Mouse (Mus musculus) ES-Bruce4 (cell line): Measurements from ENCODE around the gene Rsrp1. TPM values are rescaled to one million over a fixed set of nuclear protein-coding genes. Genes with fewer than 3 reads are reported as not detected.
A peak's percentile ranks its signal among the peaks of the same experiment; 100 is the strongest.

ENCODE experiments used
- H3K27ac ChIP-seq: 2 replicates; pipeline ENCODE4 v1.5.1; 2012; ENCODE audit warnings: low read length, inconsistent platforms; ENCODE audit not compliant: insufficient read depth
- H3K27me3 ChIP-seq: 2 replicates; pipeline ENCODE4 v1.6.1; 2012; ENCODE audit warnings: mild to moderate bottlenecking, low read length, inconsistent platforms; ENCODE audit not compliant: control insufficient read depth, poor library complexity, insufficient read depth, severe bottlenecking
- H3K36me3 ChIP-seq: 2 replicates; pipeline ENCODE4 v1.6.1; 2012; ENCODE audit warnings: inconsistent platforms, mild to moderate bottlenecking, low read length, moderate library complexity; ENCODE audit not compliant: control insufficient read depth, poor library complexity, insufficient read depth, severe bottlenecking
- H3K4me1 ChIP-seq: one replicate; pipeline ENCODE4 v1.8.1; 2011; ENCODE audit warnings: low read length; ENCODE audit not compliant: control insufficient read depth, insufficient read depth
- H3K4me3 ChIP-seq: 2 replicates; pipeline ENCODE4 v1.5.1; 2011; ENCODE audit warnings: low read depth, mild to moderate bottlenecking, low read length
- H3K9ac ChIP-seq: 2 replicates; pipeline ENCODE4 v1.6.1; 2012; ENCODE audit warnings: low read depth, mild to moderate bottlenecking, inconsistent platforms; ENCODE audit not compliant: poor library complexity, severe bottlenecking
- H3K9me3 ChIP-seq: replicated peaks from 2 replicates; pipeline ENCODE4 v1.6.1; 2012; ENCODE audit warnings: mild to moderate bottlenecking, low read length, inconsistent platforms; ENCODE audit not compliant: control insufficient read depth, poor library complexity, insufficient read depth, severe bottlenecking
- CTCF ChIP-seq: IDR thresholded peaks from one replicate; pipeline ENCODE4 v1.8.1; 2011; ENCODE audit warnings: low read depth, low read length
- EP300 ChIP-seq: IDR thresholded peaks from 2 replicates; pipeline ENCODE4 v1.6.1; 2011; ENCODE audit warnings: low read depth, low read length; ENCODE audit not compliant: insufficient read depth
- POLR2A ChIP-seq: IDR thresholded peaks from one replicate; pipeline ENCODE4 v1.8.1; 2011; ENCODE audit warnings: low read length; ENCODE audit not compliant: insufficient read depth
- polyA plus RNA-seq: library from polyadenylated mRNA; stranded (reverse); fragments of >200 nt; gene quantifications from 2 replicates; pipeline ENCODE4 v1.2.4, GENCODE M21; 2011; ENCODE audit warnings: low read depth; ENCODE audit not compliant: missing spikeins, insufficient read depth, insufficient read length

Rsrp1 gene
- polyA plus RNA-seq, 1 experiment: 226 TPM

GRCm38 (mm10) chr4:134913413-134913812 lies 10.0 kb upstream of the Rsrp1 start:
- Histone ChIP-seq H3K4me3 (peak overlapping the region; percentile 41), H3K27me3 (no peaks in the 10 kb centered on the region), H3K27ac (peak overlapping the region; percentile 34; the same call in 1 of the 2 replicates), H3K4me1 (no peaks in the 10 kb centered on the region), H3K9ac (peak overlapping the region; percentile 45), H3K36me3 (peaks cover 16% of the 10 kb centered on the region), H3K9me3 (peaks cover 3% of the 10 kb centered on the region; the same call in 1 of the 2 replicates)
- TF ChIP-seq POLR2A: no peak
- TF ChIP-seq EP300: no peak
- TF ChIP-seq CTCF: peak; percentile 78

GRCm38 (mm10) chr4:134914122-134914863 lies 9.1 kb upstream of the Rsrp1 start:
- H3K4me3 ChIP-seq: peak overlapping the region; percentile 87
- H3K9ac ChIP-seq: peak overlapping the region; percentile 78
- peaks cover 3% of the 10 kb centered on the region; the same call in 1 of the 2 replicates for H3K9me3 ChIP-seq
- no peaks in the 10 kb centered on the region for H3K27me3 ChIP-seq
- H3K36me3 ChIP-seq: peaks cover 9% of the 10 kb centered on the region
- TF ChIP-seq POLR2A: no peak
- TF ChIP-seq EP300: no peak
- TF ChIP-seq CTCF: no peak
- peak overlapping the region; percentile 52 for H3K27ac ChIP-seq
- no peaks in the 10 kb centered on the region for H3K4me1 ChIP-seq

GRCm38 (mm10) chr4:134914864-134915209 lies 8.6 kb upstream of the Rsrp1 start, which contains the start of gene Tmem50a:
Gene Tmem50a (minus strand): TSS chr4:134915024.
- Histone ChIP-seq H3K9ac (peak within 1 kb of the TSS; percentile 78), H3K9me3 (peaks cover 3% of the 10 kb centered on the region; the same call in 1 of the 2 replicates), H3K27ac (peak within 1 kb of the TSS; percentile 52), H3K4me1 (no peaks in the 10 kb centered on the region), H3K4me3 (peak within 1 kb of the TSS; percentile 87), H3K36me3 (peaks cover 5% of the 10 kb centered on the region; the same call in 1 of the 2 replicates), H3K27me3 (no peaks in the 10 kb centered on the region)
- TF ChIP-seq EP300: 0 out of 2 replicates have a peak, but pooled peaks have one; percentile 20
- TF ChIP-seq POLR2A: peak; percentile 43
- TF ChIP-seq CTCF: no peak

- no peak overlapping the region for H3K27ac ChIP-seq
- H3K4me3 ChIP-seq: peak overlapping the region; percentile 15; the same call in 1 of the 2 replicates
- H3K27me3 ChIP-seq: no peaks in the 10 kb centered on the region
- H3K36me3 ChIP-seq: peaks cover 5% of the 10 kb centered on the region; the same call in 1 of the 2 replicates
- TF ChIP-seq CTCF: no peak
- TF ChIP-seq POLR2A: no peak
- TF ChIP-seq EP300: no peak
- H3K4me1 ChIP-seq: no peaks in the 10 kb centered on the region
- H3K9me3 ChIP-seq: peaks cover 3% of the 10 kb centered on the region; the same call in 1 of the 2 replicates
- H3K9ac ChIP-seq: no peak overlapping the region
Measured at GRCm38 (mm10) chr4:134915223-134916050, 8.0 kb upstream of the Rsrp1 start.

- Histone ChIP-seq H3K9me3 (no peaks in the 10 kb centered on the region), H3K27me3 (no peaks in the 10 kb centered on the region), H3K9ac (no peak overlapping the region), H3K27ac (no peak overlapping the region), H3K4me1 (no peaks in the 10 kb centered on the region), H3K36me3 (no peaks in the 10 kb centered on the region), H3K4me3 (no peak overlapping the region)
- TF ChIP-seq POLR2A (no peak), CTCF (no peak), EP300 (no peak)
Measured at GRCm38 (mm10) chr4:134917194-134917593, 6.2 kb upstream of the Rsrp1 start.
